Mouse (Mus musculus): ENCODE measurements around the gene C1qc.

Gene C1qc

GRCm38 (mm10) chr4:136894821-136895220 lies 2.0 kb upstream of the C1qc start:
- DNase-seq, result no peak

GRCm38 (mm10) chr4:136893691-136894543 lies 1.1 kb upstream of the C1qc start:
- DNase-seq, result peak; percentile 36 to 62

GRCm38 (mm10) chr4:136892371-136892770 lies 494 bp downstream of the C1qc start:
- no peak for DNase-seq

- DNase-seq, result no peak
Observed at GRCm38 (mm10) chr4:136891115-136891514, 1.8 kb downstream of the C1qc start.

GRCm38 (mm10) chr4:136889981-136890380 lies 2.9 kb downstream of the C1qc start:
- no peak for DNase-seq

- no peak for DNase-seq
Observed at GRCm38 (mm10) chr4:136887714-136888113, 5.2 kb downstream of the C1qc start.

GRCm38 (mm10) chr4:136886101-136886500 lies 6.8 kb downstream of the C1qc start, which contains the start of gene C1qb:
TSS of gene C1qb (minus strand) at chr4:136886187.
- DNase-seq, result no peak

GRCm38 (mm10) chr4:136878601-136879000 lies 14.3 kb downstream of the C1qc start:
- peak; percentile 31 to 34 for DNase-seq

GRCm38 (mm10) chr4:136878171-136878570 lies 14.7 kb downstream of the C1qc start:
- no peak for DNase-seq

GRCm38 (mm10) chr4:136876971-136877370 lies 15.9 kb downstream of the C1qc start:
- peak; percentile 31 to 46 for DNase-seq

GRCm38 (mm10) chr4:136875012-136875411 lies 17.9 kb downstream of the C1qc start:
- DNase-seq, result no peak

GRCm38 (mm10) chr4:136868371-136868770 lies 24.5 kb downstream of the C1qc start:
- no peak for DNase-seq

GRCm38 (mm10) chr4:136867690-136868345 lies 25.0 kb downstream of the C1qc start:
- DNase-seq, result peak; percentile 26 to 29

GRCm38 (mm10) chr4:136865531-136865930 lies 27.3 kb downstream of the C1qc start:
- DNase-seq, result no peak

- DNase-seq, result no peak
Observed at GRCm38 (mm10) chr4:136864751-136865470, 28.0 kb downstream of the C1qc start.

- no peak for DNase-seq
Observed at GRCm38 (mm10) chr4:136863517-136863916, 29.3 kb downstream of the C1qc start.

- no peak for DNase-seq
Observed at GRCm38 (mm10) chr4:136862411-136862810, 30.5 kb downstream of the C1qc start.

- DNase-seq, result no peak
Observed at GRCm38 (mm10) chr4:136861806-136862205, 31.1 kb downstream of the C1qc start.

- no peak for DNase-seq
Observed at GRCm38 (mm10) chr4:136860022-136860421, 32.8 kb downstream of the C1qc start.

GRCm38 (mm10) chr4:136855081-136855480 lies 37.8 kb downstream of the C1qc start:
- peak; percentile 26 to 41 for DNase-seq

- DNase-seq, result no peak
Observed at GRCm38 (mm10) chr4:136852989-136853388, 39.9 kb downstream of the C1qc start.

GRCm38 (mm10) chr4:136852119-136852518 lies 40.7 kb downstream of the C1qc start:
- DNase-seq, result no peak

GRCm38 (mm10) chr4:136848565-136848964 lies 44.3 kb downstream of the C1qc start:
- no peak for DNase-seq
